Mouse (Mus musculus) limb, embryonic 11.5 days (tissue): ENCODE data around the gene Cnn2. TPM values are rescaled to one million over a fixed set of nuclear protein-coding genes. Genes with fewer than 3 reads are reported as not detected.

ENCODE experiments used
- ATAC-seq: fragments of 200-750 bp; cut with Nextera tagmentation; 2 replicates; pipeline ENCODE4 v1.8.0; 2017; ENCODE audit warnings: low read depth; ENCODE audit not compliant: insufficient number of reproducible peaks, low FRiP score, low TSS enrichment
- DNase-seq: peaks from one replicate; pipeline ENCODE4 v3.0.0-alpha.2; 2015; ENCODE audit warnings: low spot score
- H3K27ac ChIP-seq: fragments of 300-500 bp; sonication (generic); replicated peaks from 2 replicates; pipeline ENCODE4 v1.5.1; 2014; ENCODE audit warnings: low read depth, mild to moderate bottlenecking, low read length
- H3K27me3 ChIP-seq: fragments of 300-500 bp; sonication (generic); 2 replicates; pipeline ENCODE4 v1.6.1; 2014; ENCODE audit warnings: mild to moderate bottlenecking, low read length, mixed read lengths; ENCODE audit not compliant: control insufficient read depth, insufficient read depth
- H3K36me3 ChIP-seq: fragments of 300-500 bp; sonication (generic); 2 replicates; pipeline ENCODE4 v1.6.1; 2014; ENCODE audit warnings: mild to moderate bottlenecking, low read length, moderate library complexity, mixed read lengths; ENCODE audit not compliant: control insufficient read depth, insufficient read depth
- H3K4me1 ChIP-seq: fragments of 300-500 bp; sonication (generic); 2 replicates; pipeline ENCODE4 v1.6.1; 2014; ENCODE audit warnings: low read length, mixed read lengths; ENCODE audit not compliant: control insufficient read depth, insufficient read depth
- H3K4me2 ChIP-seq: fragments of 300-500 bp; sonication (generic); 2 replicates; pipeline ENCODE4 v1.6.1; 2014; ENCODE audit warnings: low read depth, mild to moderate bottlenecking, moderate library complexity; ENCODE audit not compliant: severe bottlenecking
- H3K4me3 ChIP-seq: fragments of 300-500 bp; sonication (generic); 2 replicates; pipeline ENCODE4 v1.5.1; 2014; ENCODE audit warnings: low read depth, low read length
- H3K9ac ChIP-seq: fragments of 300-500 bp; sonication (generic); 2 replicates; pipeline ENCODE4 v1.6.1; 2014; ENCODE audit warnings: mild to moderate bottlenecking, low read length
- H3K9me3 ChIP-seq: fragments of 300-500 bp; sonication (generic); 2 replicates; pipeline ENCODE4 v1.6.1; 2016; ENCODE audit warnings: low read length; ENCODE audit not compliant: control insufficient read depth
- WGBS: fragments of 180-500 bp; shearing (Covaris S2); extraction: QIAGEN DNeasy Blood & Tissue Kit; methylation state at CpG from one replicate; pipeline ENCODE4 v1.1.7; 2014; 5-methylcytosine and 5-hydroxymethylcytosine counted together
- polyA plus RNA-seq: library from polyadenylated mRNA; unstranded; fragments of >200 nt; fragmentation: Nextera tagmentation; extraction: Ambion mirVana; gene quantifications from 2 replicates; pipeline ENCODE4 v1.2.1, GENCODE M21; 2014

Cnn2 gene
- polyA plus RNA-seq, 1 experiment from 2014 or later = 255 TPM

DNA sequence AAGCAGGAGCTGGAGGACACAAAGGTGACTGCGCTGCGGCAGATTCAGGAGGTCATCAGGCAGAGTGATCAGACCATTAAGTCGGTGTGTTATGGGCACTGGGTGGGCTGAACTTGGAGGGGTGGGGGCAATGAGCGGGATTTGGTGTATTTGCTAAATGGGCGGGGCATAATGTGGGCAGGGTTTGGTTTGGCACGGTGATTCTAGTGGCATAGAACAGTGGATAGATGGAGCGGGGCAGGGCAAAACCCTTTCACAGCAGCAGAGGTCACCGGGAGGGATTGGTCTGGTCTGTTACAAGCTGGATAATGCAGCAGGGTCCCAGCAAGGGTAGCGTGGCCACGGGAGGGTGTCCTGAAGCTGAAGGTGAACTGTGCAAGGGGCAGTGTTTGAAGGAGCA, 37.1 kb downstream of the Cnn2 start:
- Histone ChIP-seq H3K9ac (no peak overlapping the region), H3K36me3 (peaks cover 8% of the 10 kb centered on the region; the same call in 1 of the 2 replicates), H3K9me3 (no peaks in the 10 kb centered on the region), H3K4me2 (no peak overlapping the region), H3K4me1 (no peaks in the 10 kb centered on the region), H3K4me3 (no peak overlapping the region), H3K27ac (no peak overlapping the region), H3K27me3 (no peaks in the 10 kb centered on the region)
- ATAC-seq = no peak
- no peak for DNase-seq
- WGBS = 79% methylated on average over 10 of the region's 10 CpGs

DNA sequence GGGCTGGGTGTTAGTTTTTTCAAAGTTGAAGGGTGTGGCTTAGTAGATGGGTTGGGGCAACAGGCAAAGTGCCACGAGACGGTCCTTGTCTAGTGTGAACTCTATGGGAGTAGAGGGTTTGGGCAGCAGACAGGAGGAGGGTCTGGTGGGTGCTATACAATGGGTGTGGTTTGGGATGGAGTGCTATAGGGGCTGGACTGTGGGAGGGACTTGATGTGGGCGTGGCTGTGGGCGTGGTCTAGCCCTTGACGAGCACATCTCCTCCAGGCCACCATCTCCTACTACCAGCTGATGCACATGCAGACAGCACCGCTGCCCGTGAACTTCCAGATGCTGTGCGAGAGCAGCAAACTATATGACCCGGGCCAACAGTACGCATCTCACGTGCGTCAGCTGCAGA, 37.5 kb downstream of the Cnn2 start:
- Histone ChIP-seq H3K4me3 (no peak overlapping the region), H3K9me3 (no peaks in the 10 kb centered on the region), H3K27me3 (no peaks in the 10 kb centered on the region), H3K27ac (no peak overlapping the region), H3K4me2 (no peak overlapping the region), H3K36me3 (peaks cover 8% of the 10 kb centered on the region; the same call in 1 of the 2 replicates), H3K4me1 (no peaks in the 10 kb centered on the region), H3K9ac (no peak overlapping the region)
- no peak for DNase-seq
- ATAC-seq = no peak
- WGBS = 61% methylated on average over 12 of the region's 12 CpGs

- 71% methylated on average over 20 of the region's 20 CpGs for WGBS
- DNase-seq = no peak
- Histone ChIP-seq H3K27me3 (no peaks in the 10 kb centered on the region), H3K9ac (no peak overlapping the region), H3K36me3 (peaks cover 4% of the 10 kb centered on the region; the same call in 1 of the 2 replicates), H3K4me3 (no peak overlapping the region), H3K4me1 (no peaks in the 10 kb centered on the region), H3K27ac (no peak overlapping the region), H3K4me2 (no peak overlapping the region), H3K9me3 (no peaks in the 10 kb centered on the region)
- no peak for ATAC-seq
Measured at GRCm38 (mm10) chr10:80027681-80028520, 39.5 kb downstream of the Cnn2 start.

- Histone ChIP-seq H3K27me3 (no peaks in the 10 kb centered on the region), H3K36me3 (peaks cover 4% of the 10 kb centered on the region; the same call in 1 of the 2 replicates), H3K9ac (no peak overlapping the region), H3K4me2 (no peak overlapping the region), H3K27ac (no peak overlapping the region), H3K4me3 (no peak overlapping the region), H3K9me3 (no peaks in the 10 kb centered on the region), H3K4me1 (no peaks in the 10 kb centered on the region)
- no peak for ATAC-seq
- DNase-seq = no peak
- 93% methylated on average over 13 of the region's 13 CpGs for WGBS
Measured at GRCm38 (mm10) chr10:80028521-80028846, 40.1 kb downstream of the Cnn2 start.

GRCm38 (mm10) chr10:80030191-80030590, 41.8 kb downstream of the Cnn2 start:
- Histone ChIP-seq H3K4me2 (no peak overlapping the region), H3K27me3 (no peaks in the 10 kb centered on the region), H3K4me1 (no peaks in the 10 kb centered on the region), H3K9me3 (no peaks in the 10 kb centered on the region), H3K4me3 (no peak overlapping the region), H3K9ac (no peak overlapping the region), H3K27ac (no peak overlapping the region), H3K36me3 (peaks cover 5% of the 10 kb centered on the region; the same call in 1 of the 2 replicates)
- DNase-seq = no peak
- WGBS = 90% methylated on average over 9 of the region's 9 CpGs
- ATAC-seq = no peak

DNA sequence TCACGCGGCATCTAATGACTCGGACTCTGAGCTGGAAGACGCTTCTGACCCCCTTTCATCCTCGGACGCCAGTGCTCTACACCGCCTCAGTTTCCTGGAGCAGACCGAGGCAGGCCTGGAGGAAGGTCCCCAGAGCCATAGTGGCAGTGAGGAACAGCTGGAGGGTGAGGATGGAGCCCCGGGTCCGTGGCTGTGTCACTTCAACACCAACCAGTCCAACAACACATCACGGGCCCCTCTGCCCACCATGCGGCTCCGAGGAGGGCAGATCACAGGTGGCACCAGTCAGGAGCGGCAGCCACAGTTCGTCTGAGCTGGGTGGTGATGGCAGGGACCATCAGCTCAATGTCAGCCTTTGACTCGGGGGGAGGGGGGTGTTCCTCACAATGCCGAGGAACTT, 42.4 kb downstream of the Cnn2 start:
- Histone ChIP-seq H3K36me3 (peaks cover 7% of the 10 kb centered on the region; the same call in 1 of the 2 replicates), H3K9me3 (no peaks in the 10 kb centered on the region), H3K4me2 (no peak overlapping the region), H3K4me1 (no peaks in the 10 kb centered on the region), H3K27me3 (no peaks in the 10 kb centered on the region), H3K27ac (no peak overlapping the region), H3K4me3 (no peak overlapping the region), H3K9ac (no peak overlapping the region)
- DNase-seq (no peak), ATAC-seq (no peak)
- WGBS = 89% methylated on average over 17 of the region's 17 CpGs

- ATAC-seq (no peak), DNase-seq (no peak)
- Histone ChIP-seq H3K4me1 (peaks cover under 1% of the 10 kb centered on the region), H3K4me3 (no peak overlapping the region), H3K27ac (no peak overlapping the region), H3K9ac (no peak overlapping the region), H3K4me2 (no peak overlapping the region; the same call in 1 of the 2 replicates), H3K9me3 (no peaks in the 10 kb centered on the region), H3K36me3 (peaks cover 24% of the 10 kb centered on the region), H3K27me3 (no peaks in the 10 kb centered on the region)
- WGBS = 68% methylated on average over 5 of the region's 5 CpGs
Measured at GRCm38 (mm10) chr10:80032799-80033480, 44.6 kb downstream of the Cnn2 start.

GRCm38 (mm10) chr10:80033511-80034391, 45.4 kb downstream of the Cnn2 start:
- Histone ChIP-seq H3K4me1 (peaks cover 9% of the 10 kb centered on the region), H3K9me3 (no peaks in the 10 kb centered on the region), H3K9ac (no peak overlapping the region), H3K27me3 (no peaks in the 10 kb centered on the region), H3K4me3 (no peak overlapping the region), H3K27ac (no peak overlapping the region), H3K36me3 (peaks cover 24% of the 10 kb centered on the region), H3K4me2 (no peak overlapping the region)
- 46% methylated on average over 9 of the region's 9 CpGs for WGBS
- ATAC-seq = no peak
- peak; percentile 33 for DNase-seq
